Mouse (Mus musculus) effector memory CD4-positive, alpha-beta T cell, adult 7 months (primary cell): ENCODE results near the gene Map3k13. TPM values are rescaled to one million over a fixed set of nuclear protein-coding genes. Genes with fewer than 3 reads are reported as not detected.

ENCODE experiments used
- polyA plus RNA-seq: library from polyadenylated mRNA; unstranded; fragments of 100-300 nt; shearing (Covaris generic); gene quantifications from one replicate; pipeline ENCODE4 v1.2.1, GENCODE M21; 2017

Gene Map3k13
- polyA plus RNA-seq = 0.24 TPM

DNA sequence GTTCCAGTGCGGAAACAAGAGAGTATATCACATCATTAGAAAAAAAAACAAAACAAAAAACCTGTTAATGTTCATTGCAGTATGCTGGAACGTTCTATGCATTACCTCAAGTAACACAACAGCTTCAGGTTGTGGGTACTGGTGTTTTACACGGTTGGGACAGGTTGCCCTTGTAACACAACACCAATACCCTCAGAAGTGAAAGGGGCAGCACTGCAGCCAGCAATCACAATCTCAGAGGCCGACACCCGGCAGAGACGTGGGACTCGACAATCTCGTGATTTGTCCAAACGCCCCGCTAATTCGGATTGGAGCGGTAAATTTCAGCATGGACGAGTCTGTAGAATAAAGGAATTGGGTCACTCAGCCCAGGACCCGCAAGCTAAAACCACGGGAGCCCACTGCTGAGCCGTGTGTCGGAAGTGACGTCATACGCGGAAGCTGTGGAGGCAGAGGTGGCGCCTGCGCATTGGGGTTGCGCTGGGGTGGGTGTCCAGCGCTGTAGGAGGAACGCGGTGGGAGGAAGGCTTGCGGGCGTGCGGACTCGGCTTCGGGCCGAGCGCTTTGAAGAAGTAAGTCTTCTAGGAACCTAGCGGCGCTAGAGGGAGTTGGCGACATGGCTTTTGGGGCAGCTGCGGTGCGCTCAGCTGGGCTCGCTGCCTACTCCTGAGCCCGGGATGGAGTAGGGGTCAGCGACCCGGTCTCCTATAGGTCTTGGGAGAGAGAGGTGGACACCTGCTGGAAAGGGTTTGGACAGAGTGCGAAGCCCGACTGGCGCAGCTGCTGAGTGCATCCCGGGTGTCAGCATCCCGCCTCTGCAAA, at the start of gene Map3k13:
TSS of gene Map3k13 (plus strand) at position 472 of the 822 bp plus-strand sequence.

DNA sequence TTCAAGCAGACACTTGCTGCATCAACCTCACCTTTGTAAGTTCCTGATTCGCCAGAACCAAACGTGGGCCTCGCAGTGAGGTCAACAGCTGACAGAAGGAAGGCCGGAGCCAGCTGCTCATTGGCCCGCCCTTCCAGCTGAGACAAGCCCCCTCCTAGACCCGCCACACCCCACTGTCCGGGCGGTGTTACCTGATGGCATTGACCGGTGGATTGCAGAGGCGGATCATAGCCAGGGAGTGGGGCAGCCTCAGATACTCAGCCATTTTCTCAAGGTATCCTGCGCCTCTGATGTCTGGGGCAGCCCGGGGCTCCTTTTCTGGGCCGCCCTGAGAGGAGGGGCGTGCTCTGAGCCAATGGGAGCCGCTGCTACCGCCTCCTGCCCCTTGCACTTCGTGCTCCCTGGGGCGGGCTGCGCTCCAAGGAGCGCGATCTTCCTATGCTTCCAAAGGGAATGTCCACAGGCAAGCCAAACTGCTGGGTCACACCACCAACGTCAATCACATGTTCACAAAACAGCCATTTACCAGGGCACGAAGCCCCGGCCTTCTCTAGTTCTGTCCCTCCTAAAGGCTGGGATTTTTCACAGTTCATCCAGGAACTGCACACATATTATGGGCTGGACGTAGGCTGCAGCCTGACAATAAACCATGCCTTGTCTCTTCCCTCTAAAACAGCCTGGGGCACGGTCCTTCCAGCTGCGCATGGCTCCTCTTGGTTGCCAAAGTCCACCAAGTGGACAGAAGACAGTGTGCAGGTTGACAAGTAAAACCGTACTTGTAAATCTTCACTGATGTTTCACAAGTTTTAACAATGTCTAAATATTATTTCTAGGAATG, 6.4 kb upstream of the Map3k13 start, which contains the start of gene Ehhadh:
TSS of gene Ehhadh (minus strand) at position 292 of the 838 bp plus-strand sequence.

GRCm38 (mm10) chr16:21946761-21947715, 152.9 kb downstream of the Map3k13 start, which contains the start of gene Tmem41a:
Gene Tmem41a, minus strand, starts transcription at chr16:21947552.

Other genes starting within 250 kb of the Map3k13 start
- gene 2510009E07Rik, start 99.7 kb upstream of the Map3k13 start, polyA plus RNA-seq = 0.74 TPM
- 9.0 TPM for gene Ehhadh, start 6.5 kb upstream of the Map3k13 start, polyA plus RNA-seq
- 8.8 TPM for gene Tmem41a, start 153.2 kb downstream of the Map3k13 start, polyA plus RNA-seq
- not detected for gene Liph, start 201.3 kb downstream of the Map3k13 start, polyA plus RNA-seq
- gene Senp2, start 215.1 kb downstream of the Map3k13 start, polyA plus RNA-seq = 88.8 TPM